Mouse (Mus musculus) limb, embryonic 15.5 days (tissue): ENCODE data around the gene Lime1. TPM values are rescaled to one million over a fixed set of nuclear protein-coding genes. Genes with fewer than 3 reads are reported as not detected.

Experiments
- ATAC-seq: fragments of 200-750 bp; cut with Nextera tagmentation; 2 replicates; pipeline ENCODE4 v1.8.0; 2017; ENCODE audit warnings: low read depth, moderate TSS enrichment; ENCODE audit not compliant: insufficient number of reproducible peaks, low FRiP score, low TSS enrichment
- H3K27ac ChIP-seq: fragments of 300-500 bp; sonication (generic); 2 replicates; pipeline ENCODE4 v1.5.1; 2015; ENCODE audit warnings: moderate library complexity, mild to moderate bottlenecking, inconsistent platforms
- H3K27me3 ChIP-seq: fragments of 300-500 bp; sonication (generic); 2 replicates; pipeline ENCODE4 v1.6.1; 2015; ENCODE audit warnings: inconsistent platforms
- H3K36me3 ChIP-seq: fragments of 300-500 bp; sonication (generic); 2 replicates; pipeline ENCODE4 v1.6.1; 2015; ENCODE audit warnings: inconsistent platforms
- H3K4me1 ChIP-seq: fragments of 300-500 bp; sonication (generic); 2 replicates; pipeline ENCODE4 v1.6.1; 2015; ENCODE audit warnings: inconsistent platforms
- H3K4me2 ChIP-seq: fragments of 300-500 bp; sonication (generic); 2 replicates; pipeline ENCODE4 v1.6.1; 2015; ENCODE audit warnings: mild to moderate bottlenecking, inconsistent platforms
- H3K4me3 ChIP-seq: fragments of 300-500 bp; sonication (generic); 2 replicates; pipeline ENCODE4 v1.5.1; 2015; ENCODE audit warnings: mild to moderate bottlenecking, inconsistent platforms
- H3K9ac ChIP-seq: fragments of 300-500 bp; sonication (generic); 2 replicates; pipeline ENCODE4 v1.6.1; 2015; ENCODE audit warnings: inconsistent platforms
- H3K9me3 ChIP-seq: fragments of 300-500 bp; sonication (generic); 2 replicates; pipeline ENCODE4 v1.6.1; 2016; ENCODE audit warnings: inconsistent platforms
- WGBS: fragments of 180-500 bp; shearing (Covaris S2); methylation state at CpG from one replicate; pipeline ENCODE4 v1.1.7; 2015; 5-methylcytosine and 5-hydroxymethylcytosine counted together
- polyA plus RNA-seq: library from polyadenylated mRNA; unstranded; fragments of >200 nt; fragmentation: Nextera tagmentation; extraction: Ambion mirVana; gene quantifications from 2 replicates; pipeline ENCODE4 v1.2.1, GENCODE M21; 2015

Lime1 gene
- polyA plus RNA-seq, result 22.7 and 23.7 TPM in 2 replicates

GRCm38 (mm10) chr2:181379778-181380177, at the start of gene Lime1:
Gene Lime1, plus strand, starts transcription at chr2:181380078.
- Histone ChIP-seq H3K9ac (no peak within 1 kb of the TSS), H3K4me3 (no peak within 1 kb of the TSS), H3K4me1 (0 out of 2 replicates have a peak, but pooled peaks cover 5% of the 10 kb centered on the region), H3K36me3 (peaks cover 70% of the 10 kb centered on the region), H3K27ac (no peak within 1 kb of the TSS), H3K27me3 (no peaks in the 10 kb centered on the region), H3K4me2 (no peak within 1 kb of the TSS), H3K9me3 (no peaks in the 10 kb centered on the region)
- no peak for ATAC-seq
- 94% methylated on average over 12 of the region's 12 CpGs for WGBS

GRCm38 (mm10) chr2:181332542-181332941, 47.3 kb upstream of the Lime1 start:
- Histone ChIP-seq H3K9me3 (no peaks in the 10 kb centered on the region), H3K4me3 (no peak overlapping the region), H3K4me1 (no peaks in the 10 kb centered on the region), H3K9ac (no peak overlapping the region), H3K4me2 (no peak overlapping the region), H3K36me3 (peaks cover 72% of the 10 kb centered on the region), H3K27ac (no peak overlapping the region), H3K27me3 (no peaks in the 10 kb centered on the region)
- ATAC-seq, result no peak

- no peak overlapping the region for H3K4me3 ChIP-seq
- ATAC-seq, result no peak
- H3K36me3 ChIP-seq, result peaks cover 70% of the 10 kb centered on the region
- H3K27me3 ChIP-seq, result no peaks in the 10 kb centered on the region
- H3K4me1 ChIP-seq, result no peaks in the 10 kb centered on the region
- 60% methylated on average over 3 of the region's 3 CpGs for WGBS
- H3K27ac ChIP-seq, result no peak overlapping the region
- H3K9ac ChIP-seq, result no peak overlapping the region
- H3K9me3 ChIP-seq, result no peaks in the 10 kb centered on the region
- no peak overlapping the region for H3K4me2 ChIP-seq
Observed at GRCm38 (mm10) chr2:181334023-181334422, 45.9 kb upstream of the Lime1 start.

- Histone ChIP-seq H3K9me3 (no peaks in the 10 kb centered on the region), H3K27ac (no peak overlapping the region), H3K4me2 (no peak overlapping the region), H3K4me3 (no peak overlapping the region), H3K9ac (no peak overlapping the region), H3K4me1 (no peaks in the 10 kb centered on the region), H3K27me3 (no peaks in the 10 kb centered on the region), H3K36me3 (peaks cover 76% of the 10 kb centered on the region)
- WGBS, result 80% methylated on average over 4 of the region's 4 CpGs
- ATAC-seq, result no peak
Observed at GRCm38 (mm10) chr2:181340426-181340825, 39.5 kb upstream of the Lime1 start.

- Histone ChIP-seq H3K4me1 (no peaks in the 10 kb centered on the region), H3K9me3 (no peaks in the 10 kb centered on the region), H3K4me3 (no peak overlapping the region), H3K36me3 (peaks cover 80% of the 10 kb centered on the region), H3K4me2 (no peak overlapping the region), H3K9ac (no peak overlapping the region), H3K27ac (no peak overlapping the region), H3K27me3 (no peaks in the 10 kb centered on the region)
- ATAC-seq, result no peak
- 91% methylated on average over 6 of the region's 6 CpGs for WGBS
Observed at GRCm38 (mm10) chr2:181342766-181343165, 37.1 kb upstream of the Lime1 start.

- no peak overlapping the region for H3K27ac ChIP-seq
- no peaks in the 10 kb centered on the region for H3K9me3 ChIP-seq
- ATAC-seq, result no peak
- H3K4me2 ChIP-seq, result no peak overlapping the region
- WGBS, result 80% methylated on average over 3 of the region's 3 CpGs
- H3K4me1 ChIP-seq, result no peaks in the 10 kb centered on the region
- H3K4me3 ChIP-seq, result no peak overlapping the region
- no peak overlapping the region for H3K9ac ChIP-seq
- no peaks in the 10 kb centered on the region for H3K27me3 ChIP-seq
- H3K36me3 ChIP-seq, result peaks cover 88% of the 10 kb centered on the region
Observed at GRCm38 (mm10) chr2:181356780-181357179, 23.1 kb upstream of the Lime1 start.

GRCm38 (mm10) chr2:181363946-181364345, 15.9 kb upstream of the Lime1 start:
- H3K36me3 ChIP-seq, result peaks cover 42% of the 10 kb centered on the region
- 78% methylated on average over 3 of the region's 3 CpGs for WGBS
- no peak overlapping the region for H3K27ac ChIP-seq
- H3K4me2 ChIP-seq, result peak overlapping the region; percentile 90
- no peak for ATAC-seq
- H3K9me3 ChIP-seq, result no peaks in the 10 kb centered on the region
- peaks cover 28% of the 10 kb centered on the region for H3K4me1 ChIP-seq
- peak overlapping the region; percentile 94 for H3K9ac ChIP-seq
- H3K4me3 ChIP-seq, result peak overlapping the region; percentile 91
- H3K27me3 ChIP-seq, result no peaks in the 10 kb centered on the region

- Histone ChIP-seq H3K27me3 (no peaks in the 10 kb centered on the region), H3K4me3 (peak overlapping the region; percentile 91), H3K36me3 (peaks cover 42% of the 10 kb centered on the region), H3K27ac (peak overlapping the region; percentile 94), H3K4me2 (peak overlapping the region; percentile 90), H3K4me1 (peaks cover 28% of the 10 kb centered on the region), H3K9ac (peak overlapping the region; percentile 94), H3K9me3 (no peaks in the 10 kb centered on the region)
- WGBS, result 8% methylated on average over 14 of the region's 14 CpGs
- no peak for ATAC-seq
Observed at GRCm38 (mm10) chr2:181364487-181364859, 15.4 kb upstream of the Lime1 start.

GRCm38 (mm10) chr2:181364860-181365596, 14.8 kb upstream of the Lime1 start, which contains the start of the genes Zgpat and Arfrp1:
Gene Zgpat, plus strand, starts transcription at chr2:181364928.
Gene Arfrp1, minus strand, starts transcription at chr2:181365404.
- Histone ChIP-seq H3K4me3 (peak within 1 kb of the TSS; percentile 91), H3K9me3 (no peaks in the 10 kb centered on the region), H3K27me3 (no peaks in the 10 kb centered on the region), H3K9ac (peak within 1 kb of the TSS; percentile 94), H3K4me1 (peaks cover 28% of the 10 kb centered on the region), H3K36me3 (peaks cover 42% of the 10 kb centered on the region), H3K4me2 (peak within 1 kb of the TSS; percentile 90), H3K27ac (peak within 1 kb of the TSS; percentile 94)
- WGBS, result under 1% methylated on average over 71 of the region's 71 CpGs
- ATAC-seq, result peak; percentile 86

GRCm38 (mm10) chr2:181365655-181366075, 14.2 kb upstream of the Lime1 start:
- Histone ChIP-seq H3K9ac (peak overlapping the region; percentile 94), H3K36me3 (peaks cover 38% of the 10 kb centered on the region), H3K27ac (peak overlapping the region; percentile 94), H3K4me2 (peak overlapping the region; percentile 90), H3K4me3 (peak overlapping the region; percentile 91), H3K4me1 (peaks cover 28% of the 10 kb centered on the region), H3K27me3 (no peaks in the 10 kb centered on the region), H3K9me3 (no peaks in the 10 kb centered on the region)
- WGBS, result 0% methylated on average over 20 of the region's 20 CpGs
- ATAC-seq, result peak; percentile 61

GRCm38 (mm10) chr2:181370001-181370400, 9.9 kb upstream of the Lime1 start:
- Histone ChIP-seq H3K4me3 (no peak overlapping the region), H3K27ac (no peak overlapping the region), H3K4me1 (peaks cover 20% of the 10 kb centered on the region), H3K9me3 (no peaks in the 10 kb centered on the region), H3K9ac (no peak overlapping the region), H3K27me3 (no peaks in the 10 kb centered on the region), H3K36me3 (peaks cover 17% of the 10 kb centered on the region), H3K4me2 (no peak overlapping the region)
- ATAC-seq, result no peak
- WGBS, result 96% methylated on average over 5 of the region's 5 CpGs

- no peak overlapping the region for H3K9ac ChIP-seq
- H3K27me3 ChIP-seq, result no peaks in the 10 kb centered on the region
- ATAC-seq, result no peak
- no peak overlapping the region for H3K27ac ChIP-seq
- no peaks in the 10 kb centered on the region for H3K9me3 ChIP-seq
- H3K4me2 ChIP-seq, result no peak overlapping the region
- H3K4me3 ChIP-seq, result no peak overlapping the region
- H3K36me3 ChIP-seq, result peaks cover 35% of the 10 kb centered on the region
- no peaks in the 10 kb centered on the region for H3K4me1 ChIP-seq
- 88% methylated on average over 2 of the region's 2 CpGs for WGBS
Observed at GRCm38 (mm10) chr2:181375787-181376186, 4.1 kb upstream of the Lime1 start.
